Mouse (Mus musculus) layer of hippocampus, adult 9-11 months (tissue): ENCODE results near the gene Mfap3.
A peak's percentile ranks its signal among the peaks of the same experiment; 100 is the strongest.

Experiments
- DNase-seq: peaks from one replicate; pipeline ENCODE4 v3.0.0; 2022

Mfap3 gene

DNA sequence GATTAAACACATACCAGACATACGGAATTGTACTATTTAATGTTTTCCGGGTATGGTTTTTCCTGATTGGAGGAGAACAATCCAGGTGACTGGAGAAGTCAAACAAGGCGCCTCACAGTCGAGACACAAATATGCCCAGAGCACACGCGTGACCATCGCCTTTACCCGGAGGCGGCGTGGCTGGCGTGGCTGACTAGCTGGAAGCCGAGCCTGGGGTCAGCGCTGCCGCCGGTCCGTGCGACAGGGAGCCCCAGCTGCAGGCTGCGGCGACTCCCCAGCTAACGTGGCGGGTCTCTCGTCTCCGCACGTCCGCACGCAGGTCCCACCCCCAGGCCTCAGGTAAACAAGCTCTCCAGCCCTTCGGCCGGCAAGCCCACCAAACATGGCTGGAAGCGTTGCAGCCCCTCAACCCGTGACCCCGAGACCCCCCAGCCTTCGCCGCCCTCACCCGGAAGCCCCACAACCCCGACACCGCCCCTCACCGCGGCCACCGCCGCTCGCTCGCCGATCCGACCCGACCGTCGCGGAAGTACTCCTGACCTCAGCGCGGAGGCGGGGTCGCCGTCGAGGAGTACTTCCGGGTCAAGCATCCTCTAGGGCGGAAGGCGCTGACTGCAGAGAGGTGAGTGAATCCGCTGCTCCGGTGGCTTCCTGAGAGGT, at the start of gene Mfap3, which contains the start of gene Fam114a2:
Mfap3 (plus strand) TSS at position 574 of the 660 bp plus-strand sequence.
Fam114a2 (minus strand) TSS at position 527 of the 660 bp plus-strand sequence.
- DNase-seq, result peak; percentile 85

DNA sequence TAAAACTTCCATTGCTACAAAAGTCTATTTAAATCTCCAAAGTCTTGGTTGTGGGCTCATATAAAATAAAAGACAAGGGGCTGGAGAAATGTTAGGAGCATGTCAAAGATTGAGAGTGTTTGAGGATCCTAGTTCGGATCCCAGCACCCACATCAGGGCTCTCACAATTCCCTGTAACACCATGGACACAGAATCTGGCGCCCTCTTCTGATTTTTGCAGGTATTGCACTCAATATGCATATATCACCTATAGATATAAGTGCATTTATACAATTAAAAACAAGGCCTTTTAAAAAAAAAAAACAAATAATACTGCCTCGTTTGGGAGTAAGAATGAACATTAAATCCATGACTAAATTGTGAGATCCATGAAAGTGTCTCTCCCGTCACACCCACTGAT, 49.8 kb upstream of the Mfap3 start:
- DNase-seq, result no peak

DNA sequence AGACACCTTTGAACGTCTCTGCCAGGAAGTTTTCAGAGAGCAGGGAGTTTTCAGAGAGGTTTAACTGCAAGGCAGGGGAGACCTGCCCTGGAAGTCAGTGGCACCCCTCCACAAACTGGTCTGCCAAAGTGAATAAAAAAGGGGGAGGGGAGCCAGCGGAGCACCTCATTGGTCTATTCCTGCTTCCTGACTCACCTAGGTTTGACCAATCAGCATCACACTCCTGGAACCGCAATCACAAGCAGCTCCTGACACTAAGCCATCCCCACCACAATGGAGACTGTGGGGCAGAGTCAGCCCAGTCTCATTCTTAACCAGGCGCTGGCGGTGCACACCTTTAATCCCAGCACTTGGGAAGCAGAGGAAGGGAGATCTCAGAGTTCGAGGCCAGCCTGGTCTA, 48.4 kb upstream of the Mfap3 start:
- DNase-seq, result no peak

DNA sequence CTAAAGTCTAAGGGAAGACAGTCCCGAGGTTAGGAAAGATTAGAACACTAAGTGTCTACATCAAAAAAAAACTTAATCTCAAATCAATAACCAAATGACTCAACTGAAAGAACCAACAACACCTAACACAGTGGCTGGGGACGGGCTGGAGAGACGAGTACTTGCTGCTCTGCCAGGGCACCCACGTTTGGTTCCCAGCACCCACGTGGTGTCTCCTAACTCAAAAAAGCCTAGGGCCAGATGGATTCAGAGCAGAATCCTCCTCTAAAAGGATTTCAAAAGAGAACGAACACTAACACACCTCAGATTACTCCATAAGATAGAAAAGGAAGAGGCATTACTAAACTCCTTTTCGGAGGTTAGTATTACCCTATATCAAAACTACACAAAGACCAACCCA, 47.5 kb upstream of the Mfap3 start:
- DNase-seq, result peak; percentile 34

DNA sequence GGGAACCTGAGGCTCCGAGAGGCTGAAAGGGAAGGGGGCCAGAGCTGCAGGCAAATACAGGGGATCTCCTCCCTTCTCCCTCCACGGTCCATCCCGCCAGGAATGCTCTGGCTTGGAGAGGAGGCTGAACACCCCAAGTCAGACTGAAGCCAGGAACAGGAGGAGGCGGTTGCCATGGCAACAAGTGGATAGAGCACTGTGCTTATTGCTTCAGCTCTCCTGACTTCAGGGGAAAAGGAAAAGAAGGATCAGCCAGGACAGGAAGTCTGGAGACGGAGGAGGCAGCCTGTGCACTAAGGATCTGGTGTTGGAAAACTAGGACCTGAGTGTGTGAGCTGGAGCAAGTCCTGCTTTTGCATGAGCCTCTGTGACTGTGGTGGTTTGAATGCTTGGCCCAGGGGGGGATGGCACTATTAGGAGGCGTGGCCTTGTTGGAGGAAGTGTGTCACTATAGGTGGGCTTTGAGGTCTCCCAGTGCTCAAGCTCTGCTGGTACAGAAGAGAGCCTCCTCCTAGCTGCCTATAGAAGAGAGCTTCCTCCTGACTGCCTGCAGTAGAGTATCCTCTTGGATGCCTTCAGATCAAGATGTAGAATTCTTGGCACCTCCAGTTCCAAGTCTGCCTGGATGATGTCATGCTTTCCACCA, 44.0 kb upstream of the Mfap3 start:
- DNase-seq, result peak; percentile 67

DNA sequence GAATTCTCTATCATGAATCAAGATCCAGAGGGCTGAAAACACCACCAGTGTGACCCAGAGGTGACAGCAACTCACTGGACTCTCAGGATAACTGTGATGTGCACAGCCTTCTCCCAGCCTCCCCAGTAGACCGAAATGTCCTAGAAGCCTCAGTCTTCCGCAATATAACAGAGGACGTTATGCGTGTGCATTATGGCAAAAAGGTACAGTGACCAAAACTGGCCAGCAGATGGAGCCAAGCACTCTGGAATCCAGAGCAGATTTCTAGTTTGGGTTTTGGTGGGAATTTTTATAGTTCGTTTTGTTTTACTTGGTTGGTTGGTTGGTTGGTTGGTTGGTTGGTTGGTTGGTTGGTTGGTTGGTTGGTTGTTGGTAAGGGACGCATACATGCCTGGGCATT, 43.3 kb upstream of the Mfap3 start:
- peak; percentile 38 for DNase-seq

DNA sequence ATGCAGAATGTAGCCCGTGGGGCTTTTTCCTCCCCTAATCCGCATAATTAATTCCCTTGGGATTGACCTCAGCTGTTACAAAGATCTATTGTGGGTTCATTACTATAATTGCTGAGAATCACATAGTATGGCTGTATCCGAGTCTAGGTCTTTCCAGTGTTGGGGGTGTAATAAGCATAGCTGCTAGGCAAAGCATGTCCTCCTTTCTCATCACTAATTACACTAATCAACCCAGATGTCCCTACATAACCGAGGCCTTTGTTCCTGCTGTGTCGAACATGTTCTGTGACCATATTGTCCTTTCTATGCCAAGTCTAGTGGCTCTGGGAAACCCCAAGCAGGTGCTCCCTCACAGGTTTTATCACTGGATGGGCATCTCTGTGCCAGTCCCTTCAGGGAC, 40.4 kb upstream of the Mfap3 start:
- DNase-seq, result no peak

DNA sequence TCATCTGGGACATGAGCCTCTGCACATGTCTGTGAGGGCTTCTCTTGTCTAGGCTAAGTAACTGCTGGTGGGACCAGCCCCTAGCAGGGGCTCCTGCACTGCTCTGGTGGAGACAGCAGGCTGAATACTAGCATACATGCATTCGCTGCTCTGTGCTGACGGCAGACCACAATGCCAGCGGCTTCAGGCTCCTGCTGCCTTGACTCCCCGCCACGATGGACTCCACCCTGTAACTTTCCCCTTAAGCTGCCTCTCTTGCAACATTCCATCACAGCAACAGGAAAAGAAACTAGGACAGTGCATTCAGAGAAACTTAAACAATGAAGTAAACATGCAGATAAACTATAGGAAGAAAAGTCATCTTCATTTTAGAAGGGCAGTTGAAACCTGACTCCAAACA, 30.0 kb upstream of the Mfap3 start:
- no peak for DNase-seq

DNA sequence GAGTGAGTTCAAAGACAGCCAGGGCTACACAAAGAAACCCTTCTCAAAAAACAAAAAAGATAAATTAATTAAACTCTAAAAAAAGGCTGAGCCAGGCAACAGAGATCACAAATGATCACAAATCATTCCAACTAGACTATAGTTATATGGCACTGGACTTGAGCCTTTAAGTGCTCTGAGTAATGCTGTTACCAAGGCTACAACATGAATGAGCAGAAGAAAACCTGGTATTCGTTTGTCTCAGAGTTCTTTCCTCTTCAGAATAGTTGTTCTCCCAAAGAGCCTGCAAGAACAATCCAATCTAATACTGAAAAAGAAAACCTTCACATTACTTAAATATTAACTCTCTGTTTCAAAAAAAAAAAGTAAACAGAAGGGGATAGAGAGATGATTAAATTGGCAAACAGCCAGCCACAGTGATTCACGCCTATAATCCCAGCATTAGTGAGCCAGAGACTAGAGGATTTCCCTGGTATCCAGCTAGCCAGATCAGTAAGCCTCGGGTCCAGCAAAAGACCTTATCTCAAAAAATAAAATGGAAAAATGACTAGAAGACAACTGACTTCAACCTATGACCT, 21.9 kb upstream of the Mfap3 start:
- no peak for DNase-seq

DNA sequence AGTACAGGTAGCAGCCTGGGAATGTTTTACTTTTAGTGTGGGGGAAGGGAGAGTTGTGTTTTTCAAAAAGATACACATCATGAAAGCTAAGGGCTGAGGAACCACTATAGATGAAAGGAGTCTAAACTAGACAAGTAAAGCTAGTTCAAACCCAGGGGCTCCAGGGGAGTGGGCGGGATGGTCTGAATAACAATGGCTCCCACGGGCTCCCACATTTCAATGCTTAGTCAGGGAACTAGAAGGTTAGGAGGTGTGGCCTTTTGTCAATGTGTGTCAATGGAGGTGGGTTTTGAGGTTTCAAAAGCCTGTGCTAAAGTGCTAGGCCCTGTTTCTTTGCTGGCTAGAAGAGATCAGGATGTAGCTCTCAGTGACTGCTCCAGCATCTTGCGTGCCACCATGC, 20.8 kb upstream of the Mfap3 start:
- DNase-seq, result no peak

DNA sequence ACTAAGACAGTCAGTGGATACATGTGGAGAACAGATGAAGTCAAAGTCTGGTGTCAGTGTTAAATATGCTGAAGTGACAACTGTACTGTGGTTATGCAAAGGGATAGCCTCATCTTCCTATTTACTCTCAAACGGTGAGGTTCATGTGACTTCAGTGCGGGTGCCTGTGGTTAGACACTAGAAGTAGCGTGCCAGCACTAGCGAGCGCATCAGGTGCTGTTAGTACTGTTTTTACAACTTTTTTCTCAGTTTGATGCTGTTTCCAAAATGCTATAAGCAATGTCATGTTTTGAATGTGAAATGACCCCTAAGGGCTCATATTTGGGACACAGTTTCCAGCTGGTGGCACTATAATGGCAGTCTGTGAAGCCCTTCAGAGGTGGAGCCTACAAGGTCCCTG, 20.2 kb upstream of the Mfap3 start:
- no peak for DNase-seq

DNA sequence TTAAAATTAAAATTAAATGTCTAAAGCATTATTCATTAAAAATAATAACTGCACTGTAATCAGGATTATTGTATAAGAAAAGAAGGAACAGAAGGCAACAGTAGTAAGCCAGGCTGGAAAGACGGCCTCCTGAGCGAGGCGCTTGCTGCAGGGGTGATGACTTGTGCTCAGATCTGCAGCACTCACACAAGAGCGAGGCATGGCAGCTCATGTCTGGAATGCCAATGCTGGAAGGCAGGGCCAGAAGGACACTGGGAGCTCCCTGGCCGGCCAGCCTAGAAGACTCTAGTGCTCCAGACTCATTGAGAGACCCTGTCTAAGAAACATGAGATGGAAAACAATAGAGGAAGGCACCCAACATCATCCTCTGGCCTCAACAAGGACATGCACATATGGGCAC, 15.3 kb upstream of the Mfap3 start:
- DNase-seq, result no peak

DNA sequence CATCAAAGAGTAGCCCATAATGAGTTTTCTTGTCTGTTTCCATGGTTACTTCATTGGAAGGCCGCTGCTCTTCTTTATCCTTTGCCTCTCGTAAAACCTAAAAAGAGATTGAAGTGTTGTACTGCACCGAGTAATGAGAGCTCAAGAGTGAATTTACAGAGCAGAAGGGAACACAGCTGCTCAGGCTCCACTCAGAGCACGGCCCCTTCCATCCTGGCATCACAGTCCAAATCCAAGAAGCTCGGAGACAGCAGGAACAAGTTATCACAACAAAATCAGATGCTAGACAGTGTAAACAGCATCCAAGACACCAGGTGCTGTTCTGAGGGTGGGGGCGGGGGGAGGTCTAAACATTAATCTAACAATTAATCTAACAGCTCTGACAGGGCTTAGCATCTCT, 11.6 kb upstream of the Mfap3 start:
- DNase-seq, result peak; percentile 56

DNA sequence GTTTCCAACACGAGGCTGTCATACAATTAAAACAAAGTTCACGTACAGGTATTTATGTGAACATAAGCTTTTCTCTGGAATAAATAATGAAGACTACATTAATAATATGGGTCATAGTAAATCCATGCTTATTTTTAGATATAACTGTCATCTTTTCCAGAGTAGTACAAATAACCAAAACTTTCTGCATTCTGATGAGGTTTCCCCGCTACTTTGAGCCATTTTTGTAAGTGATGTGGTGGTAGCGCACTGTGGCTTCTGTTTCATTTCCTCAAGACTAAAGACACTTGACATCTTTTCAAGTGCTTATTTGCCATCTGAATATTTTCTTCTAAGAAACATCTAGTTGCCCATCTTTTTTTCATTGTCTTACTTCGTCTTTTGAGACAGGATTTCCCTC, 3.2 kb upstream of the Mfap3 start:
- DNase-seq, result no peak

DNA sequence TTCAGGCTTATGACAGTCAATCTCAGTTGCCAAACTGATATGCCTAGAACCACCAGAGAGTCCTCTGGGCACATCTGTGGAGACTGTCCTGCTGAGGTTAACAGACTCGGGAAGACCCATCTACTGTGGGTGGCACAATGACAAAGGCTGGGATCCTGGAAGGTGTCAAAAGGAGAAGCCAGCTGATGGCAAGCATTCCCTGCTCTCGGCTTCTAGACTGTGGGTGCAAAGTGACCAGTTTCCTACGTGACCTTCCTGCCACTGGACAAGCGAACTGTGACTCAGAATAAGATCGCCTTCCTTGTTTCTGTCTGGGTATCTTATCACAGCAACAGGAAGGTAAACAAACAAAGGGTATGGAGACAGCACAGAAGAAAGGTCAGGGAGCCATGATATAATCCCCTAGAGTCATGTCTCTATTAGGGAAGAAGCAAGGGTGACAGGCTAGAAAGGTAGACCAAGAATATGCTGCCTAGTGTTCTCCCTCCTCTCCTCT, 1.5 kb upstream of the Mfap3 start:
- DNase-seq, result no peak

DNA sequence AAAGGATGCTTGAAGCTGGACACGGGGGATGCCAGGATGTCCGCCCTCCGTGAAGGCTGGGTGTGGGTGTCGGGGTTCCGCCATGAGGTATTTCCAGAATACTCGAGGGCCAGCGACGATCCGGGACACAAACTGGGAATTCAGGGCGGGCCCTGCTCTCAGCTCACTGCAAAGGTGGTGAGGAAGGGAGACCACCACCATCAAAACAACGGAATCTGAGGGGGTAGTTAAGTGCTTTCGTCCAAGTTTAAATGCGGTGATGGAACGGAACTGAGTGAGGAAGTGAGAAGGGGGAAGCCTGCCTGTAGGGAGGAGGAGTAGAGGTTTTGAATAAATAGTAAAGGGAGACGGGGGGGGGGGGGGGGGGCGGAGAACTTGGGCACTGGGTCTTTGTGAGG, 286 bp downstream of the Mfap3 start:
- DNase-seq, result no peak

DNA sequence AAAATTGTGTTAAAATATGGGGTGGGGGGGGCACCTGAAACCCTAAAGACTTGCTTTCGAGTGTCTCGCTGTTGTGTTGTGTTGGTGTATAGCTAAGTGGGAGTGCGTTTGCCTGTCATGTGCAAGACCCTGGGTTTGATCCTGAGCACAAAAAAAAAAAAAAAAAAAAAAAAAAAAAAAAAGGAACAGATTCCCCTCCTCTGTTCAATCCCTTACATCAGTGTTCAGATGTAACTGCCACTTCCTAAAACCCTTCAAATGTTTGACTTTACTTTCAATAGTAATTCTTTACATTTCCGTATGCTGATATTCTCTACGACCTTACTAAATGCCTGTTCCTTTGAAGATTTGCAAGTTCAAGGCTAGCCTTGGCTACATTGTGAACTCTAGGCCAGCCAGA, 840 bp downstream of the Mfap3 start:
- DNase-seq, result no peak

DNA sequence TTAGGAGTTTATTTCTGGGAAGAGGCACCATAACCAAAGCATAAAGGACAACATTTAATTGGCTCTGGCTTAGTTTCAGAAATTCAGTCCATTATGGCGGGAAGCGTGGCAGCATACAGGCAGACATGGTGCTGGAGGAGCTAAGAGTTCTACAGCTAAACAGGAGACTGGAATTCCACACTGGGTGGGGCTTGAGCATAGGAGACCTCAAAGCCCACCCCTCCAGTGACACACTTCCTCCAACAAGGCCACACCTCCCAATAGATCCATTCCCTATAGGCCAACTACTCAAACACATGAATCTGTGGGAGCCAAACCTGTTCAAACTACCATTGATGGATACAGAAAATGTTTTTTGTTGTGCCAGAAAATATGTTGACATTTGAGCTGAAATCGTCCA, 2.7 kb downstream of the Mfap3 start:
- no peak for DNase-seq

DNA sequence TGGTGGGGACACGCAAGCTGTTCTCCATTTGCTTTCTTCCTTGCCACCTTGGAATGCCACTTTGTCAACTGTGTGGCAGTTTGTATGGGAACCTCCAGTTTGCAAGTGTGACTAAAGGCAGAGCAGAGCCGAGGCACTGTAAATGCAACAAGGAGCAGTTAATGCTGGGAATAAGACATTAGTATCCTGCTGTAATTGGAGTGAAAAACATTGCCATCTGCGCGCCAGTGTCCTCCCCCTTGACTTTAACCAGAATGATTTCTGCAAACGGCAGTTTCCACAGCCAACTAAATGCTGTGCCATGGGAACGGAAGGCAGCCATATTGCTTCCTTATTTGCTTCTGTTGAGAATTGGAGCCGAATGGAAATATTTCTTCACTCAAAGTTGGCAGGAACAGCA, 3.6 kb downstream of the Mfap3 start:
- peak; percentile 86 for DNase-seq

DNA sequence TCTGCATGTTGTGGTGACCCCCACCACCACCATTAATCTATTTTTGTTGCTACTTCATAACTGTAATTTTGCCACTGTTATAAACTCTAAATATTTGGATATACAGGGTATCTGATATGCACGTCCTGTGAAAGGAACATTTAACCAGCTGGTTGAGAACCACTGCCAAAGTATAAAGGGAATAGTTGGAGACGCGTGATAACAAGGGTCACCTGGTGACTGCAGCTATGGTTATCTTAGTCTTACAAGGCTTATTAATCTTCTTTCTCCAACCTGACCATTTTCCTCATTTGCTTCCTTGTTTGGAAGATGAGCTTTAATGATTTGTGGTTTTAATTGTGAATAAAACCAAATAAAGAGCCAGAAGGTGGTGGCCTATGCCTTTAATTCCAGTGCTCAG, 5.0 kb downstream of the Mfap3 start:
- DNase-seq, result no peak

DNA sequence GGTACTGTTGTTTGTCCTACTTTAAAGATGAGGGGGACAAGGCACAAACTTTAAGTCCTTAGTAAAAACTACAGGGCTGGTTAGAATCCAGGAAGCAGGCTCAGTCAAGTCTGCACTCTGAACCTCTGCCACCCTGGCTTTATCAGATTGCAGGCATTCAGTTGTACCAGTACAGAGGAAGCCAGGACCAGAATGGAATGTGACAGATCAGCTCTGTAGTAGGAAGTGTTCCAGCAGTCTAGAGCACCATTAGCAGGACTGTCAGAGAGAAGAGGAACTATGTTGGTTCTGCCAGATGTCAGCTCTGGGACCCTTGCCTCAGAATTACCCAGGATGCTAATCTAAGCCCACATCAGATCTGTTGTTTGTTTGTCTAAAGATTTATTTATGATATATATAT, 6.1 kb downstream of the Mfap3 start:
- peak; percentile 38 for DNase-seq

DNA sequence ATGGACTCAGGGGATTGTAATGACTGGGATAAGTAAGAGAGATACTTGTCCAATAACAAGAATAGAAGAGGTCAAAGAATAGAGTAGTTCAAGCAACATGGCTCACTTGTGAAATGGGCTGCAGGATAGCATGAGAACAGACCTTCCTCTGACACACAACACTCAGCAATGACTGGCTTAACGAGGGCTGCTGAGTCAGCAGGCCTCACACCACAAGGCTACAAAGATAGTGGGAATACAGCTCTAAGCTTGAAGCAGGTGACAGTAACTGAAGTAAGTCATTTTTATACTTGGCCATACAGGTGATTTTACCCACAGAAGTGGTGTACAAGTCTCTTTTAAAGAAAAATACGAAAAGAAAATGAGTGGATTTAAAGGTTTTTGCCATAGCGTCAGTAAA, 7.4 kb downstream of the Mfap3 start:
- no peak for DNase-seq

DNA sequence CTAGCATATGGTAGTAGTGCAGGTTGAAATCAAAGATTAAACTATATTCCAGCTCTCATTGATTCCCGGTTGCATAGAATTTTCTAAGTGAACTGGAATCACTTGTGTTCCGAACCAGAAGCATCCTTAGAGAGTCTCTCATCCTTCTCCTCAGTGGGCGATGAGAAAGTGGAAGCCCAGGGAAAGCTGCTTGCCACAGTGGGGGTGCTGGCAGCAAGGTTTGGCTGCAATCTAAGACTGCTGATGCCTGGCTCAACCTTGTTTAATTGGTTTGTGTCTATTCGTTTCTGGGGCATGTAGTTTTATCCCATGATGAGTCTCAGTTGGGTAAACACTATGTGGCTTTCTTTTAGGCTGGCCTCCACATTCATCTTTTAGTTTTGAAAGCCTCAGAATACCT, 9.0 kb downstream of the Mfap3 start:
- no peak for DNase-seq

DNA sequence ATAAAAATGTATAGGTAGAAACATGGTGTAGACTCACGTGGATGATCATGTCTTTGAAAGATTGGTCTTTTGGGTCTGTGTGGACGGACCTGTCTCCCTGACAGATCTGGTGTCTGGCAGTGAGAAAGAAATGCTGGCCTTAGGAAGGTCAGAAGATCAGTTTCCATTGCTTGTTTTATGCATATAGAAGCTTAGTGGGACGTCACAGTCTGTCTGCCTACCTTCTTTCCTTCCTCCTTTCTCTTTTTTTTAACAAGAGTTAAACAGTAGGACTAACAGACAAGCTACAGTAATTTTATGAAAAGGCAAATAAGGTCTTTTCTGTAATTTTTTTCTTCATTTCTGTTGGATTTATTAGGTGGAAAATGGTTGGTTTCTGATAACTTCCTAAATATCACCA, 10.6 kb downstream of the Mfap3 start:
- no peak for DNase-seq
